Mouse (Mus musculus) retina, postnatal 7 days (tissue): ENCODE measurements around the gene Rcsd1.

Experiments
- DNase-seq: peaks from one replicate; pipeline ENCODE4 v3.0.0-alpha.2; 2012; ENCODE audit warnings: low read depth, low spot score

The Rcsd1 gene

DNA sequence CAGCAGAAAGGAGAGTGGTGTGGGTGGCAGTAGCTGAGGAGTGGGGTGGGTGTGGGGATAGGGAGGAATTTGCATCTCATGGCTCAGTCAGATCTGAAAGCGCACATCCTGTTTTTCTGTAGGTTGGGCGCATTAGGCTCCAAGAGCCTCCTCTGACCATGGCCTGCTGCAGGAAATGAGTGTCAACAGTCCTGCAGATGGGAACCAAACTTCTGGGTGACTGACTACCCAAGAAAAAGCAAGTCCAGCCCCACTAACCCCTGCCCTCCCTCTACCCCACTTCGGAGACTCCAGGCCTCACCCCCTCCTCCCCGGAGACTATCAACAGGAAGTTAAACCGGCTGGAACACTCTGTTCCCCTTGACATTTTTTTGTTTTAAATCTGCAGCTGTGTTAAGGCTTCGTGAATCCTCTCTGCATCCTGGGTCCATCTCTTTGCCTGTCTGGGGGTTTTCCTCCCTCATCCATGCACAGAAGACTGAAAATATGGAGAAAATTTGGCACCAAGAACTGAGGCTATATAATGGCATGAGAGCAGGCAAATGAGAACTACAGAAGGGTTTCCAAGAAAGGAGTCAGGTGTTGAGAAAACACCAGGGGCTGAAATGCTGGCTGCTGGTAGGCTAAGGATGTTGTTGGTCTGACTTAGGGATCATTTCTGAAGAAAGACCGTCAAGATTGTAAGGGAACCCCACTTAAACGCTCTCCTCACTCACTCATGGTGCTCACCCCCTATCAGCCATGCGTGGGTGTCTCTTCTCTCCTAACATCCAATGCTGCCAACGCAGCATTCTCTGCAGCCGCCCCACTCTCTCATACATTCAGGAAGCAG, 8.4 kb upstream of the Rcsd1 start:
- DNase-seq = no peak

- DNase-seq = no peak
Measured at GRCm38 (mm10) chr1:165716426-165716825, 6.9 kb upstream of the Rcsd1 start.

- DNase-seq = no peak
Measured at GRCm38 (mm10) chr1:165713798-165714197, 4.2 kb upstream of the Rcsd1 start.

DNA sequence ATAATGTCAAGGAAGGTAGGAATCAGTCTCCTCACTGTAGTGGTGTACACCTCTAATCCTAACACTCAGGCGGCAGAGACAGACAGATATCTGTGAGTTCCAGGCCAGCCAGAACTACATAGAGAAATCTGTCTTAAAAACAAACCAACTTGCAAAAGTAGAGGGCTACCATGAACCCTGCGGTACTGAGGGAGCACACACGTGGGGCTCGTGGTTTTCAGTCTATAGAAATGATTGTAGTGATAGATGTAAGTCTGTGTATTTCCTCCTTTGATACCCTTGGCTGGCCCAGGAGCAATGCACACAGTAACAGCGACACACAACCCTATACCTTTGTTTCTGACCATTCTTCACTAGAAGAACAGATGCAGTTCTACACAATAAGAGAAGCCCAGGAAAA, 2.4 kb upstream of the Rcsd1 start:
- DNase-seq = no peak

DNA sequence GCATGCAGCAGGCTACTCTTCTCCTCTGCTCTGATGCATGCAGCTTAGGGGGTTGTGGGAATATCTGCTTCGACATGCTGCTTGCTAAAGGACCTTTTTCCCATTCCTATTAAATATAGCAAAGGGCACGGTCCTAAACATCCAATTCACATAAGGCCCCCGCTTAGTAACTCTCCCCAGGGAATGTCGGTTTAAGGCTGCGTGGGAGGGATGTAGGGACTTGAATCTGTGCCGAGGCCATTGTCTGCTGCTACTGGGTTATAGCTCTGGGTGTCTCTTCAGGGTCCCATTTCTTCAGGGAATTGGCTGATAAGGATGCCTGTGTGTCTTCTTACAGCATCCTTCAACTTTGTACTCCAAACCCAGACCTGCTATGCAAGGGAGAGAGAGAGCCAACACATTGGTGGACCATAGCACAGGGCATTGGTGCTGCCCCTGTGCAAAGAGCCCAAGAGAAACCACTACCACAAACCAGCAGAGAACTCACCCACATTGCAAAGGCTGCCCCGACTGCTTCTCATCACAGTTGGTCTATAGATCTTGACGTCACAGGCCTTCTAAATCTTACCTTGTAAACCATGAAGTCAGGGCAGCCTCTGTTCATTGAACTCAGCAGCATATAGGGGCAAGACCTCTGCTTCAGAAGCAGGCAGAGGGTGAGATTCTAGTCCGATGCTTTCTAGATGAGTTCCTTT, 724 bp downstream of the Rcsd1 start:
- no peak for DNase-seq

DNA sequence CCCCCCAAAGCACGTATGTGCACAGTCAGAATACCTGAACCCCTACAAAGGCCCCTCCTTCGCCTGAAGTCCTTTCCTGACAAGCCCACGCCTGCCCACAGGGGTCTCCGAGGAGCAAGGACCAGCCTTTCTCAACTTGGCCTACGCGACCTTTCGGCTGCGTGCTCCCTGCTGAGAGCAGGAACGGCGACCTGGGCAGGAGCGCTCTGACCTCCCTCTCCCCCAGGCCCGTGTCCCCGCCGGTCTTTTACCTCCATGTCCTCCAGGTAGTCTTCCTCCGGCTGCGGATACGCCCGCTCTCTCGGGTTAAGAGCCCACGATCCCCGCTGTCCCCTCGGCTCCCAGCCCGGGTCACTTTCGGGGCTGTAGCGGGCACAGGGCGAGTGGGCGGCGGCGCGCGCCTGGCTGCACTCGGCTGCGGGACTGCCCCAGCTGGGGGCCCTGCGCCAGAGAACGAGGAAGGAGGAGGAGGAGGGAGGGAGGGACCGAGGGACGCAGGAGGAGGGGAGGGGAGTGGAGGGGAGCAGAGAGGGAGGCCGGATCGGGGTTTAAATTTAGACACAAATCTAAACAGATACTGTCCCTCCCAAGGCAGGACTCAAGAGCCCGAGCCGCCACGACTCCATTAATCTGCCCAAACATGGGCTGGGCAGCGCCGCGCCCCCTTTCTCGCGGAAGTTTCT, 1.8 kb downstream of the Rcsd1 start:
- DNase-seq = no peak

DNA sequence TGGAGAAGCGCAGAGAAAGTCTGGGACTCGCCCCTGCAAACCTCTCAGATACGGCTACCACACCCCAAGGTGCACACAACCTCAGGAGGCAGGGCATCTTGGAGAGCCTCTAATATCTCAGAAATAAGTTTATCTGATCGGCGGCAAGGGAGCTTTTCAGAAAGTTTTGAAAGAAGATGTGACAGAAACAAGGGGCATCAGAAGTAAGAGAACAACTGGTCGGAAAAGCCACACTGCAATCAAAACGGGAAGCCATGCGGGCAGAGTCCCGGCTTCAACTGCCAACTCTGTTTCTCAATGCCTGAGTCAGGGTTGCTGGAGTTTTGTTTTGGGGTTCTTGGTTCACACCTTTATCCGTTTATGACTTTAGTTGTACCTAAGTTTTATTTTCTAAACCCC, 2.3 kb downstream of the Rcsd1 start:
- no peak for DNase-seq

DNA sequence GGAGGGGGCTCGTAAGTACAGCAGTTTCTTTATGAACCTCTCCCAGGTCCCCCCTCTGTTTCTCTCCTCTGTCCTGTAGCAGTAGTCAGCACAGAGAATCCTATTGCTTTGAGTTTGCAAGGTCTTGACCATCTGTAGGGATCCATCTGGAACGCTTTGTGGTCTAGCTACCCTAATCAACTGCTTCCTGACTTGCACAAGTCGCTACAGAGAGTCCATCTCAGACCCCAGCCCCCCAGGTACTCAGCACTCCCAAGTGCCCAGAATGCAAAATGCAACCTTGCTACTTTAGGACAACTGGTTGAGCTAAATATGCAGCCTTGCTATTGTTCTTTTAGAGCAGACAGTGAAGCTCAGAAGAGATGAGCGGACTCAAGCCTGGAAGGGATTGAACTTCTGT, 3.1 kb downstream of the Rcsd1 start:
- no peak for DNase-seq

GRCm38 (mm10) chr1:165705868-165706348, 3.6 kb downstream of the Rcsd1 start:
- DNase-seq = no peak

DNA sequence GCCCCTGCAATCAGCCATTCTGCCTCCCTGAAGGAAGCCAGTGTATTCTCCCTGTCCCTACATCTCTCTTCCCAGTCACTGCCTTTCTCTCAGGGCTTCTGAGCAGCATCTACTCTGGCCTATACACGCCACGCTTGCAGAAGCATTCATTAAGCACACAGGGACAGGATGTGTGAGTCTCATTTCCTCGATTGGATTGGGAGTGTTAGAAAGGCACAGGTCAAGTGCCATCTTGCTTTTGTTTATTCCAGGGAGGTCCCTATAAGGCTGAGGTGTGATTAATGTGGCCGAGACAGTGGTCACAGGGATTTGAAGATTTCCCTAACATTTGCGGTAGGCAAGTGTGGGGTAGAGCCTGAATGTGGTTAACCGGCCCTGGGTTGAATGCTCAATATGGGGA, 4.2 kb downstream of the Rcsd1 start:
- DNase-seq = no peak

- no peak for DNase-seq
Measured at GRCm38 (mm10) chr1:165704841-165705240, 4.7 kb downstream of the Rcsd1 start.

DNA sequence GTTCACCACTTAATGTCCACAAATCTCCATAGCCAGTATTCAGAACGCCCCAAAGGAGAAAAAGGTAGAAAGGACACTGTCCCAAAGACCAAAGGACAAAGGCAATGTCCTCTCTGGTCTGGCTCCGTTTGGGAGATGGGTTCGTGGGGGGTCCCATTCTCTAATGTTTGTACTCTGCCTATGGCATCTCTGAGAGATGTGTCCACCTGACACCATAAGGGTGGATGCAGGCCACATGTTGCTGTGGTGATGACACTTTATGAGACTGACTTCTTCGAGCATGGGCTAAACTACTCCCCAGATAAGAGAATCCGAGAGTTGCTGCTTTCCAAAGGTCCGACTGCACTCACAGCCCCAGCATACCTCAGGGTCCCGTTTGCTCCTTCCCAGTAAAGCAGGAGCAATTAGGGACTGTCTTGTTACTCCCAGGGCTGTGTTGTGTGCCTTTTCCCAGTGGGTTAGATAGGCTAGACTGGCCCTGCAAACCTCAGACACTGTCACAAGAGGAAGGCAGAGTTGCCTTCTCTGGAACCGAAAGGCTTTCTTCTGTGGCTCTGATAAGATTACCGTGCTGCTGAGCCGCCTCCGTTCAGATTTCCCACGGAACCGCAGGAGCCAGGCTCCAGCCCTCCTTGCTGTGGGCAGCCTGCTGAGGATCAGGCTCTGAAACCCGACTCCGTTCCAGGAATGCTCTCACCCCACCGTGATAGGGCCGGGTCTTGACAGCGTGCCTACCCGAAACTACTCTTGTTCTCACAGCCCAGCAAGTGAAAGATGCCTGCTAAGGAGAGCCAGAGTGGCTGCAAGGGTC, 7.1 kb downstream of the Rcsd1 start:
- no peak for DNase-seq

DNA sequence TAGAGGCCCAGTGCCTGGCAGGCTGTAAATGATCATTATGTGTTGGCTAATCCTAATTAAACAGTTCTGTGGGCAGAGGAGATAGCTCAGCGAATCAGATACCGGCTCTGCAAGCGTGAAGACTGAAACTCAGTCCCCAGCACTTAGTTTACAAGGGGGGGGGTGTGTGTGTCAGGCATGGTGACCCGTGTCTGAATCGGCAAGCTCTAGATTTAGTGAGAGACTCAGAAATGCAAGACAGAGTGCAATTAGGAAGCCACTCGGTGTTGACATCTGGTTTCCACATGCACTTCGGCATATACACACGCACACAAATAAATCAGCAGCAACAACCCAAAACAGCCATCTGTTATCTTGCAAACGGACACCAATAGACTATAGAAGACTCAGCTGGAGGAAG, 8.0 kb downstream of the Rcsd1 start:
- DNase-seq = no peak

- DNase-seq = no peak
Measured at GRCm38 (mm10) chr1:165700933-165701518, 8.5 kb downstream of the Rcsd1 start.

GRCm38 (mm10) chr1:165700376-165700815, 9.2 kb downstream of the Rcsd1 start:
- DNase-seq = no peak

GRCm38 (mm10) chr1:165697701-165698100, 11.9 kb downstream of the Rcsd1 start:
- DNase-seq = no peak

- DNase-seq = no peak
Measured at GRCm38 (mm10) chr1:165696870-165697269, 12.7 kb downstream of the Rcsd1 start.

DNA sequence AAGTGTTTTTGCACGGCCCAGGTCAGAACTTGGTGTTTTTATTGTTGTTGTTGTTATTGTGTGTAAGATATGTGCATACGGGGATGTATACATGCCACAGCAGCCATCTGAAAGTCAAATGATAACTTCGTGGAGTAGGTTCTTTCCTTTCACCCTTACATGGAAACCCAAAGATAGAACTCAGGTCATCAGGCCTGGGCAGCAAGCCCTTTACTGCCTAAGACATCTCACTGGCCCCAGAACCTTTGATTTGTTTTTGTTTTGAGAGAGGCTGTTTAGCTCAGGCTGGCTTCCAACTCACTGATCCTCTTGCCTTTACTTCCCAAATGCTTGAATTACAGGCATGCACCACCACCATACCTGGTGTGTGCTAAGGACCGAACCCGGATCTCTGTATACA, 13.5 kb downstream of the Rcsd1 start:
- no peak for DNase-seq

DNA sequence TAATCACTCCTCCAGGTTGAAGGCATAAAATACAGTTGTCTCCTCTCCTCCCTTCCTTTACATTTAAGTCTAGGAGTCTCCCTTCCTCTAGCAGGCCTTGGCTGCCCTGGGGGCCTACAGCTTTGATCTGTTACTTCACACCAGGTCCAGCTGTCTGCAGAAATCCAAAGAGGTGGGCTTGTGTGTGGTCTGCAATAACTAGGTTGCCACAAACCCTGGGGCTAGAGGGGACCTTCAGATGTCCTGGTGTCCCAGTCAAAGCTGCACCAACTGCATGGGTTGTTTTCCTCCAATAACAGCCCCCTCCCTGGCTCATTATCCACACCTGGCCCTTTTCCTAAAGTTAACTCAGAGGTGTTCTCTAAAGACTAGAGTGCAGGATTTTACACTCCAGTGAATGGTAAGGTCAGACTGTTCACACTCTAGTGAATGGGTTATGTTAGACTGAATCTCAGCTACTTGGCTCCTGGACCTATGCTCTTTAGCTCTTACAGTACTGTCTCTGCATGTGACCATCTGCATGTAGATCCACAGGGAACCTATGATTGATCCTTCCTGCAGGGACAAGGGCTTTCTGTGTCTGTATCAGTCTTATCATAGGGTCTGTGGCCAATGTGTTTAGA, 14.1 kb downstream of the Rcsd1 start:
- DNase-seq = no peak

DNA sequence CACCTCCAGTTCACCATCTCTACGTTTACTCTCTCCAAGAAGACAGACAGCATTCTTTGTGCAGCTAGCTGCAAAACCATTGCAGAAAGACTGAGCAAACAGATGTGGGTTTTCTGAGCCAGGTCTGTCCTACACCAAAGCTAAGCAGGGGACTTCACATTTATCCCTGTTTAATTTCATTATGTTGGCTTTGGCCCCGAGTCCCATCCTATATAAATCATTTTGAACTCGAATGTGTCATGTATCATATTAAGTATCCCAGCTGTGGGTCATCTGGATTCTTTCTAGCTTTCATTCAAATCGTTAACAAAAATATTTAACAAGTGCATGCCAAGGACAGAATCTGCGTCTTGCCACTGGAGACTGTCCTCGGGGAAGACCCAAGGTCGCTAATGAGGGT, 15.7 kb downstream of the Rcsd1 start:
- DNase-seq = no peak

DNA sequence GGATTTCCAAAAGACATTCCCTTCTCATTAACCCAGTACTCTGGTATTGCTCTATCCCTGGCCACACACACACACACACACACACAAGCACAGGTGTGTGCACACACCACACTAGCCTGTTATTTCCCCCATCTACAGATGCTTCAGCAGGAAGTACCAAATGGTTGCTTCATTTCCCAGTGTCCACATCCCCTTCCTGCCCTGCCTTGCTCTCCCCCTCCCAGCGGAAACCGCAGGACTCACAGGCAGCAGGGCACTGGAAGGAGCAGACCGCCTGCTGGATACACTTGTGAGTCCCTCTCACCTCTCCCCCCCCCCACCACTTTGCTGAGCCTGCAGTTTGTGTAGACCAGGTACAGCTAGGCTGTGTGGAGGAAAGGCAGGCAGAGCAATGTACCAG, 18.0 kb downstream of the Rcsd1 start:
- no peak for DNase-seq
